Mouse (Mus musculus) liver, embryonic 16.5 days (tissue): ENCODE results near the gene Nt5e. TPM values are rescaled to one million over a fixed set of nuclear protein-coding genes. Genes with fewer than 3 reads are reported as not detected.

Source experiments
- ATAC-seq: fragments of 200-750 bp; cut with Nextera tagmentation; 2 replicates; pipeline ENCODE4 v1.8.0; 2017; ENCODE audit warnings: low read depth, mild to moderate bottlenecking, moderate number of reproducible peaks, moderate library complexity
- H3K27ac ChIP-seq: fragments of 300-500 bp; sonication (generic); 2 replicates; pipeline ENCODE4 v1.5.1; 2014; ENCODE audit warnings: mild to moderate bottlenecking, low read length
- H3K27me3 ChIP-seq: fragments of 300-500 bp; sonication (generic); 2 replicates; pipeline ENCODE4 v1.6.1; 2014; ENCODE audit warnings: low read depth, low read length, mixed read lengths; ENCODE audit not compliant: control insufficient read depth, insufficient read depth
- H3K36me3 ChIP-seq: fragments of 300-500 bp; sonication (generic); 2 replicates; pipeline ENCODE4 v1.6.1; 2014; ENCODE audit warnings: mild to moderate bottlenecking; ENCODE audit not compliant: control insufficient read depth, insufficient read depth
- H3K4me1 ChIP-seq: fragments of 300-500 bp; sonication (generic); 2 replicates; pipeline ENCODE4 v1.6.1; 2014; ENCODE audit warnings: low read depth, low read length, mixed read lengths; ENCODE audit not compliant: control insufficient read depth
- H3K4me2 ChIP-seq: fragments of 300-500 bp; sonication (generic); 2 replicates; pipeline ENCODE4 v1.6.1; 2014; ENCODE audit warnings: low read depth, low read length, mixed read lengths
- H3K4me3 ChIP-seq: fragments of 300-500 bp; sonication (generic); 2 replicates; pipeline ENCODE4 v1.5.1; 2014; ENCODE audit warnings: low read depth, mild to moderate bottlenecking, low read length
- H3K9ac ChIP-seq: fragments of 300-500 bp; sonication (generic); 2 replicates; pipeline ENCODE4 v1.6.1; 2014; ENCODE audit warnings: low read depth, low read length
- H3K9me3 ChIP-seq: fragments of 300-500 bp; sonication (generic); replicated peaks from 2 replicates; pipeline ENCODE4 v1.6.1; 2016; ENCODE audit warnings: low read length; ENCODE audit not compliant: control insufficient read depth
- WGBS: fragments of 180-500 bp; shearing (Covaris S2); extraction: QIAGEN DNeasy Blood & Tissue Kit; methylation state at CpG from one replicate; pipeline ENCODE4 v1.1.7; 2014; ENCODE audit not compliant: insufficient replicate concordance; 5-methylcytosine and 5-hydroxymethylcytosine counted together
- polyA plus RNA-seq: library from polyadenylated mRNA; unstranded; fragments of >200 nt; fragmentation: Nextera tagmentation; extraction: Ambion mirVana; gene quantifications from 2 replicates; pipeline ENCODE4 v1.2.1, GENCODE M21; 2015

The Nt5e gene
- polyA plus RNA-seq, 1 experiment from 2014 or later = 12.0 TPM

DNA sequence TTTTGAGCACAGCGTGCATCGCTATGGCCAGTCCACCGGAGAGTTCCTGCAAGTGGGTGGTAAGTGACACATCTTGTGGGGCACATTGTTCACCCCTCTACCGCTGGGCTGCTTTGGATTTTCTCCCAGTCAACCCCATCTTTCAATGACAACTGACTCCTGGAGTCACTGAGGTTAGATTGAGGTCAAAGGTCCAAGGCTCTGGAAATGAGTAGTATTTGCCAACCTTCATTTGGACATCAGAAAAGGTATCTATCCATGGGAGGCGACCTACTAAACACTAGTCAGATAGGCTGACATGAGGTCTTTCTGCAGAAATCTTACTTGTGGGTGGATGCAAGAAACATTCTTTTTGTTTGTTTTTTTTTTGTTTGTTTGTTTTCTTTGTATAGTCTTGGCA is 40.3 kb downstream of the Nt5e start:
- Histone ChIP-seq H3K9ac (no peak overlapping the region), H3K4me2 (no peak overlapping the region), H3K27ac (0 out of 2 replicates have a peak overlapping the region, but pooled peaks have one; percentile 28), H3K4me1 (no peaks in the 10 kb centered on the region), H3K36me3 (peaks cover 4% of the 10 kb centered on the region; the same call in 1 of the 2 replicates), H3K27me3 (no peaks in the 10 kb centered on the region), H3K9me3 (no peaks in the 10 kb centered on the region), H3K4me3 (no peak overlapping the region)
- WGBS = 62% methylated on average over 5 of the region's 5 CpGs
- ATAC-seq = no peak

DNA sequence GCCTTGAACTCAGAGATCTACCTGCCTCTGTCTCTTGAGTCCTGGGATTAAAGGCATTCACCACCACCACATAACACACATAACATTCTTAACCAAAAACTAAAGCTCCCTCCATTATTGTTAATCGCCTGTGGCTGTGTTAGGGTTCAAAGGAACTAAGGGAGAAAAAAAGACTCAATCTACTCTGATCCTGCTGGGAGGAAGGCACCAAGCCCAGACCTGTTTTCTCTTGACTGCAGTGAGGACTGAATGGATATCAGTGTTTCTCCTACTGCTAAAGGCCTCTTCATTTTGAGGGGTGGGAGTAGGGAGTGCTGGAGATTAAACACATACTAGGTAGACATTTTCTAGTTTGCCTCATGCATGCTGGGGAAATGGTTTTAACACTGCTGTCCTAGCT is 40.8 kb downstream of the Nt5e start:
- Histone ChIP-seq H3K27me3 (no peaks in the 10 kb centered on the region), H3K4me3 (no peak overlapping the region)

DNA sequence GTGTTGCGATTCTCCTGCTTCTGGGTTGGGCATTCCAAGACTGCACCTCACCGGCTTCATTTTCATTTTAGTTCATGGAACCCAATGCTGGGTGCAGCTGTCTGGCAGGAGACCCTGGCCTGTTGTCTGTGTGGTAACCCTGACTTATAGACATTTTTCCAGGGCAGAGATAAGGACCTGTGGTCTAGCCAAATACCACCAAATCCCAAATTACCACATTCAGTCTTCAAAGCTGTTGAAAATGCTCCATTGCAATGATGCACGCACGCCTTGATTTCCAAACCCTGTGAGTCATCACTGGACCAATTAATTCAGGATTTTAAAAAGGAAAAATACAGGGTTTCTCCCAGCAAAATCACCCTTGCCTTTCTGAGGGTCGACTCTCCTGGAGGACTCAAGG is 41.5 kb downstream of the Nt5e start:
- Histone ChIP-seq H3K4me1 (no peaks in the 10 kb centered on the region), H3K27ac (no peak overlapping the region), H3K36me3 (peaks cover 4% of the 10 kb centered on the region; the same call in 1 of the 2 replicates), H3K9me3 (no peaks in the 10 kb centered on the region), H3K4me2 (no peak overlapping the region), H3K27me3 (no peaks in the 10 kb centered on the region), H3K4me3 (no peak overlapping the region), H3K9ac (no peak overlapping the region)
- no peak for ATAC-seq
- WGBS = 75% methylated on average over 5 of the region's 5 CpGs

More for the DNA sequence above, 40.8 kb downstream of the Nt5e start:
- H3K4me1 ChIP-seq = no peaks in the 10 kb centered on the region
- H3K4me2 ChIP-seq = no peak overlapping the region
- WGBS = 56% methylated on average over 1 of the region's 1 CpGs
- no peaks in the 10 kb centered on the region for H3K9me3 ChIP-seq
- peaks cover 4% of the 10 kb centered on the region; the same call in 1 of the 2 replicates for H3K36me3 ChIP-seq
- H3K9ac ChIP-seq = no peak overlapping the region
- no peak for ATAC-seq
- H3K27ac ChIP-seq = no peak overlapping the region

DNA sequence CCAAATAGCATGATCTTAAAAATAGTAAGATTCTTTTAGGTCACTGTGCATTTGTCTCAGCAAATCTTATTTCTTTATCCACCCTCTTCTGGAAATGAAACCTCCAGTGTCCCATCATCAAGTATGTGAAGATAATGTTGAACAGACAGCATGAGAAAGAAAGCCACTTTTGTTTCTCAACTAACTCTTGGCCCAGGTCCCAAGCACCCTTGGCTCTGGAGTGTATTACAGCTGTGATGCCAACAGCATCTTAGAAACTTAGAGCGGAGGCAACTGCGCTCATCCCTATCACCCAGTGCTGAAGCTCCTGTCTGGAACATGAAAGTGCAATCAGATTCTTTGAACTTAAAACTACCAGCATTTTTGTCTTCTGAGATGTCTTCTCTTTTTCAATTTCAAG is 42.7 kb downstream of the Nt5e start:
- no peak overlapping the region for H3K27ac ChIP-seq
- 90% methylated on average over 2 of the region's 2 CpGs for whole genome bisulfite sequencing

DNA sequence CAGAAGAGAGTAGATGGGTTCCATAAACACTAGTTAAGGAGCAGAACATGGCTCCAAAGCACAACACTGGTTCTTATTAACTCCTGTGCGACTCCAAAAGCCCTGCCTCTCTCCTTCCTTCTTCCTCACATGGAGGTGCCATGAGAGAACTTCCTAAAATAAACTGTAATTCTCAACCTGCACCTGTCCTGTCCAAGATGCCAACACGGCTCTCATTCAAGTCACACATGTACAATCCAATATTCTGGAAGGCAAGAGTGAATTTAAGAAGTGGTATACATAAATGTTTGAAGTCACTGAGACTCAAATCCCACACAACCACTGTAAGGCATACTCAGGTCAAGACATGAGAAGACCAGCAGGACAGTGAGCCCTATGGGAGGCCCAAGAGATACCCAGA is 44.2 kb downstream of the Nt5e start:
- WGBS = 61% methylated on average over 2 of the region's 2 CpGs
- no peak overlapping the region for H3K4me3 ChIP-seq
- ATAC-seq = no peak

More for the DNA sequence above, 42.7 kb downstream of the Nt5e start:
- Histone ChIP-seq H3K4me2 (no peak overlapping the region), H3K9ac (no peak overlapping the region), H3K4me1 (no peaks in the 10 kb centered on the region), H3K36me3 (peaks cover under 1% of the 10 kb centered on the region; the same call in 1 of the 2 replicates), H3K9me3 (no peaks in the 10 kb centered on the region), H3K27me3 (no peaks in the 10 kb centered on the region), H3K4me3 (no peak overlapping the region)
- no peak for ATAC-seq

DNA sequence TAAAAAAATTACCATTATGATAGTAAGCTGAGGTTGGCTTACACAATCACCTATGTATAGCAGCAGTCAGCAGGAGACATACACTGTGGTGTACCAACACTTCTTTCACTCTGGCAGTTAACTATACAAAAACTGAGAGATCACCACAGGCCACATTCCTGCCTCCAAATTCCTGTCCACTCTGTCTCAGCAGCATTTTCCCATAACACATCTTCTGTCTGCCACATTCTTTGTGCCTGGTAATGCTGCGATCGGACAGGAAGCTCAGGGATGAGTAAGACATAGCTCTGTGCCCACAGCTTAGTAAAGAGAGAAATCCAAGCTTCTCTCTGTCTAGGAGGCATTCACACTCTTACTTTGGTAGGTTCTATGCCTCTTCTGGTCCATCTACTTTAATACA is 46.0 kb downstream of the Nt5e start:
- no peak overlapping the region for H3K4me3 ChIP-seq
- 71% methylated on average over 2 of the region's 2 CpGs for WGBS
- no peaks in the 10 kb centered on the region for H3K36me3 ChIP-seq
- H3K9ac ChIP-seq = no peak overlapping the region
- no peaks in the 10 kb centered on the region for H3K9me3 ChIP-seq
- H3K4me1 ChIP-seq = no peaks in the 10 kb centered on the region
- H3K4me2 ChIP-seq = no peak overlapping the region
- no peaks in the 10 kb centered on the region for H3K27me3 ChIP-seq
- no peak overlapping the region for H3K27ac ChIP-seq
- no peak for ATAC-seq

More for the DNA sequence above, 44.2 kb downstream of the Nt5e start:
- no peak overlapping the region for H3K4me2 ChIP-seq
- H3K4me1 ChIP-seq = no peaks in the 10 kb centered on the region
- no peaks in the 10 kb centered on the region for H3K27me3 ChIP-seq
- H3K27ac ChIP-seq = no peak overlapping the region
- no peaks in the 10 kb centered on the region for H3K36me3 ChIP-seq
- H3K9me3 ChIP-seq = no peaks in the 10 kb centered on the region
- no peak overlapping the region for H3K9ac ChIP-seq

DNA sequence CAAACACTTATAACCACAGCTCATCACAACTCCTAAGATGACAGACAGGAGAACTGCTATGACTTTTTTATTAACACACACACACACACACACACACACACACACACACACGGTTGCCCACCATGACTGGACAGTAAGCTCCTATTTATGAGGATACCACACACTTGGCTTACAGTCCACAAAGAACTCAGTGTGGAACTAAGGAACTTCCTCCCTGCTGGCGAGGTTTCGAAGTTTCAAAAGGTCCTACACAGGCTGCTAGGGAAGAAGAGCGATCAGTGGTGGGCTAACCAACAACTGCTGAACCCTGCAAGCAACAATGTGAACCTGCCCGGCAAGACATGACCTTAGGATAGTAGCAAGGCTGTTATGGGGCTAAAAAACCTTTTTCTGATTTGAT is 50.5 kb downstream of the Nt5e start:
- no peak overlapping the region for H3K4me2 ChIP-seq
- H3K27ac ChIP-seq = no peak overlapping the region
- no peak; the same call in 1 of the 2 replicates for ATAC-seq
- H3K4me3 ChIP-seq = no peak overlapping the region
- H3K9me3 ChIP-seq = no peaks in the 10 kb centered on the region
- no peaks in the 10 kb centered on the region; the same call in 1 of the 2 replicates for H3K4me1 ChIP-seq
- no peaks in the 10 kb centered on the region for H3K36me3 ChIP-seq
- WGBS = 52% methylated on average over 5 of the region's 5 CpGs
- H3K9ac ChIP-seq = no peak overlapping the region
- H3K27me3 ChIP-seq = no peaks in the 10 kb centered on the region

DNA sequence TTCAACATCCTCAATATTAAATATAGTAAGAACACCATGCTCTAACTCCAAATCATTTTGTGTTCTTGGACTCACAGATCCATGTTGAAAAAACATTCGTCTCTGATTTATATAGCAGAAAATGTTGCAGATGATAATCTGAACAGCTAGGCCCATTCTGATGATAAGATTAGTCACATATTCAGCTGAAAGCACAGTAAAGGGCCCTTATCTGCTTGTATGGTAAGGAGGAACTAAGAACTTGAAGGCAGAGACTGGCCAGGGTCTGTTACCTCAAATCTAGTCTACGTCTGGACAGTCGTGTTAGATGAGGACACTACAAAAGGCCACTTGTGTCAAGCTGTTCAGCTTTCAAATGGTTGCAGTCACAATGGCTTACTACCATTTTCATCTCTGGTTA is 52.1 kb downstream of the Nt5e start:
- no peak for ATAC-seq
- H3K27ac ChIP-seq = no peak overlapping the region
- WGBS = 35% methylated on average over 3 of the region's 3 CpGs

DNA sequence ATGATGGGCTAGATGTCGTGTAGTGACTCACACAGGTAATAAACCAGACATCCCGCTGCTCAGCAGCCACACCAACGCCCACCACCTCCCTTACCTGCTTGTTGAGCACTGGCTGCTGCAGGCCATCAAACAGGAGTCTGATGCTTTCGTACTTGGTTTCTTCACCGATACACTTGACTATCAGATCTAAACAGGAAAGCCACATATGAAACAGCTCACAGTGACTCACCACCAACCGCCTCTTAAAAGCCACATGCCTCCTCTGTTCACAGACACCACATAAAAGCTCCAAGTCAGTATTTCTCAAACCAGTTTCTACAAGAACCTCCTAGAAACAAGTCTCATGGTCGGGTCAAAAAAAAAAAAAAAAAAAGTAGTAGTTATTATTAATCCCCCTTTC is 53.1 kb downstream of the Nt5e start:
- no peaks in the 10 kb centered on the region; the same call in 1 of the 2 replicates for H3K4me1 ChIP-seq
- H3K9ac ChIP-seq = no peak overlapping the region
- H3K27ac ChIP-seq = no peak overlapping the region
- no peaks in the 10 kb centered on the region for H3K9me3 ChIP-seq
- no peak overlapping the region for H3K4me2 ChIP-seq
- H3K36me3 ChIP-seq = no peaks in the 10 kb centered on the region; the same call in 1 of the 2 replicates
- WGBS = 21% methylated on average over 7 of the region's 7 CpGs
- no peak overlapping the region for H3K4me3 ChIP-seq
- peak; percentile 50; the same call in 1 of the 2 replicates for ATAC-seq
- no peaks in the 10 kb centered on the region for H3K27me3 ChIP-seq

More for the DNA sequence above, 52.1 kb downstream of the Nt5e start:
- Histone ChIP-seq H3K36me3 (no peaks in the 10 kb centered on the region; the same call in 1 of the 2 replicates), H3K9ac (no peak overlapping the region), H3K4me2 (no peak overlapping the region), H3K27me3 (no peaks in the 10 kb centered on the region), H3K4me3 (no peak overlapping the region), H3K4me1 (no peaks in the 10 kb centered on the region; the same call in 1 of the 2 replicates), H3K9me3 (no peaks in the 10 kb centered on the region)
